Mouse (Mus musculus) forebrain, embryonic 16.5 days (tissue): ENCODE measurements around the gene Slc44a1. TPM values are rescaled to one million over a fixed set of nuclear protein-coding genes. Genes with fewer than 3 reads are reported as not detected.

Experiments used
- ATAC-seq: fragments of 200-750 bp; cut with Nextera tagmentation; 2 replicates; pipeline ENCODE4 v1.8.0; 2017; ENCODE audit warnings: mild to moderate bottlenecking, moderate library complexity
- H3K27ac ChIP-seq: fragments of 300-500 bp; sonication (generic); 2 replicates; pipeline ENCODE4 v1.5.1; 2014; ENCODE audit warnings: low read length, control low read depth
- H3K27me3 ChIP-seq: fragments of 300-500 bp; sonication (generic); replicated peaks from 2 replicates; pipeline ENCODE4 v1.6.1; 2014; ENCODE audit warnings: low read length; ENCODE audit not compliant: control insufficient read depth, insufficient read depth
- H3K36me3 ChIP-seq: fragments of 300-500 bp; sonication (generic); 2 replicates; pipeline ENCODE4 v1.6.1; 2014; ENCODE audit not compliant: control insufficient read depth, insufficient read depth
- H3K4me1 ChIP-seq: fragments of 300-500 bp; sonication (generic); replicated peaks from 2 replicates; pipeline ENCODE4 v1.6.1; 2014; ENCODE audit warnings: low read length; ENCODE audit not compliant: control insufficient read depth, insufficient read depth
- H3K4me2 ChIP-seq: fragments of 300-500 bp; sonication (generic); 2 replicates; pipeline ENCODE4 v1.6.1; 2014; ENCODE audit warnings: mild to moderate bottlenecking, low read length, control low read depth
- H3K4me3 ChIP-seq: fragments of 300-500 bp; sonication (generic); replicated peaks from 2 replicates; pipeline ENCODE4 v1.5.1; 2014; ENCODE audit warnings: mild to moderate bottlenecking, low read length, control low read depth
- H3K9ac ChIP-seq: fragments of 300-500 bp; sonication (generic); replicated peaks from 2 replicates; pipeline ENCODE4 v1.6.1; 2014; ENCODE audit warnings: low read depth, low read length, control low read depth
- H3K9me3 ChIP-seq: fragments of 300-500 bp; sonication (generic); 2 replicates; pipeline ENCODE4 v1.6.1; 2016; ENCODE audit warnings: low read length; ENCODE audit not compliant: control insufficient read depth
- WGBS: fragments of 180-500 bp; shearing (Covaris S2); extraction: QIAGEN DNeasy Blood & Tissue Kit; methylation state at CpG from one replicate; pipeline ENCODE4 v1.1.7; 2014; 5-methylcytosine and 5-hydroxymethylcytosine counted together
- polyA plus RNA-seq: library from polyadenylated mRNA; unstranded; fragments of >200 nt; fragmentation: Nextera tagmentation; extraction: Ambion mirVana; gene quantifications from 2 replicates; pipeline ENCODE4 v1.2.1, GENCODE M21; 2015

Gene Slc44a1
- polyA plus RNA-seq, 1 experiment from 2014 or later = 13.7 TPM

DNA sequence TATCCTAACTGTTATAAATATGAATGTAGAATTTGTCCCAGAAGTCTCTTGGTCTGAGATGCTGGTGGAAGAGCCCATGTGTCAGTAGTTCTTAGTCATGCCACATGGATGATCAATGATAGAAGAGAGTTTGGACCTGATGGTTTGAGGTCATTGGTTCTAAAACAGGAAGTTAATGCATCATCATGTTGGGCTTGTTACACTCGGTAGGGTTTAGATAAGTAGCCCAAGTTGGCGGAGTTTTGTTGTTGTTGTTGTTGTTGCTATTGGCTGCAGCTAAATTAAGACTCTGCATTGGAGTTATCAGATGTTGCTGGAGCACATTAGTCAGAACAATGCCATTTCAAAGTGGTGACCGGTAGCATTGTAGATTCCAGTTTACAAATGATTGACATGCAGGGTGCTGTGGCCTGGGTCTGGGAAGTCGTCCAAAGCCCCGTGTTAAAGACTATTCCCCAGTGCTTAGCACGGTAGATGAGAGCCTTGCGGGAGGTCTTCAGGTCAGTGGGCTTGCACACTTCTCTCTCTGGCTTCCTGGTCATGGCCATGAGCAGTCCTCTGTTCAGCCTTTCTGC, 198.4 kb downstream of the Slc44a1 start:
- no peaks in the 10 kb centered on the region for H3K27me3 ChIP-seq
- H3K4me1 ChIP-seq = peaks cover 45% of the 10 kb centered on the region
- 63% methylated on average over 7 of the region's 7 CpGs for WGBS

DNA sequence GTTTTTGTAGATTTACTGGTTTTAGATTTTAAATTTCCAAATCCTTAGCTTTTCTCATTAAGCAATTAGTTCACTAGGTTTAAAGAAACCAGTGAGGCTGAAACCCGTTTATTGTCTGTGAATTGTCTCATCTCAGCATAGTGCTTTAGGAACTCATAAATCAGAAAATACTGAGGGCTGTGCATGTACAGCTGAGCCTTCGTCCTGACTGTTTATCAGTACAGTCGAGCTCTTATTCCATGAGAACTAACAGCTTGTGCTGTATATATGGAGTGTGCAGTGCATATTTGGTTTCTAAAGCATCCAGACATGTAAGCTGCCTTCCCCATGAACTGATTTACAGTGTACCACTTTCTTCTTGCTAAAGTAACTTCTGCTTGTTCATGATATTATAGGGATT, 217.8 kb downstream of the Slc44a1 start:
- no peak overlapping the region for H3K4me3 ChIP-seq
- 68% methylated on average over 3 of the region's 3 CpGs for WGBS
- H3K9me3 ChIP-seq = no peaks in the 10 kb centered on the region
- H3K27ac ChIP-seq = no peak overlapping the region
- ATAC-seq = no peak
- H3K4me2 ChIP-seq = no peak overlapping the region
- no peak overlapping the region for H3K9ac ChIP-seq
- no peaks in the 10 kb centered on the region for H3K27me3 ChIP-seq
- peaks cover 31% of the 10 kb centered on the region for H3K36me3 ChIP-seq
- no peaks in the 10 kb centered on the region for H3K4me1 ChIP-seq

More for the DNA sequence above, 198.4 kb downstream of the Slc44a1 start:
- Histone ChIP-seq H3K27ac (no peak overlapping the region), H3K36me3 (peaks cover 5% of the 10 kb centered on the region; the same call in 1 of the 2 replicates), H3K9ac (no peak overlapping the region), H3K4me2 (no peak overlapping the region), H3K9me3 (peaks cover 2% of the 10 kb centered on the region; the same call in 1 of the 2 replicates), H3K4me3 (no peak overlapping the region)
- ATAC-seq = no peak

DNA sequence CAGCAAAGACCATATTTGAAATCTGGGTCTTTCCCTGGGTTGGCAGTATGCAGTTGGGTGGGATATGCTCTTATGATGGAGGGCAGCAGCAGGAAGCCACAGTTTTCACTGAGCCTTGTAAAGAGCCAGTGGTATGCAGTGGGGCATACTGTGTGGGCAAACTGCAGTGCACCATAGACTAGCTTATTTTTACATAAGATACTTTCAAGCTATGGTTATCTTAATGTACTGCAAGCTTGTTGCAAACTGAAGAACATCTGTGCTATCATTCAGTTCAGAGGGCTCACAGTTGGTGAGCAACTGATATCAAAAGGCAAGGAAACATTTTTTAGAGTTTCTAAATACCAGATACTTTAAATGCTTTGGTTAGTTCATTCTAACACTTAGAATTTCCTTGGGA, 220.5 kb downstream of the Slc44a1 start:
- H3K9me3 ChIP-seq = no peaks in the 10 kb centered on the region
- H3K4me2 ChIP-seq = no peak overlapping the region
- no peak for ATAC-seq
- no peaks in the 10 kb centered on the region for H3K27me3 ChIP-seq
- no peak overlapping the region for H3K9ac ChIP-seq
- peaks cover 24% of the 10 kb centered on the region for H3K36me3 ChIP-seq
- H3K4me3 ChIP-seq = no peak overlapping the region
- no peaks in the 10 kb centered on the region for H3K4me1 ChIP-seq
- H3K27ac ChIP-seq = no peak overlapping the region

Other genes with a start within 250 kb of the Slc44a1 start
- 43.8 and 51.8 TPM in 2 replicates for gene Fsd1l, start 191.1 kb downstream of the Slc44a1 start, polyA plus RNA-seq